In the genomic region with DNA sequence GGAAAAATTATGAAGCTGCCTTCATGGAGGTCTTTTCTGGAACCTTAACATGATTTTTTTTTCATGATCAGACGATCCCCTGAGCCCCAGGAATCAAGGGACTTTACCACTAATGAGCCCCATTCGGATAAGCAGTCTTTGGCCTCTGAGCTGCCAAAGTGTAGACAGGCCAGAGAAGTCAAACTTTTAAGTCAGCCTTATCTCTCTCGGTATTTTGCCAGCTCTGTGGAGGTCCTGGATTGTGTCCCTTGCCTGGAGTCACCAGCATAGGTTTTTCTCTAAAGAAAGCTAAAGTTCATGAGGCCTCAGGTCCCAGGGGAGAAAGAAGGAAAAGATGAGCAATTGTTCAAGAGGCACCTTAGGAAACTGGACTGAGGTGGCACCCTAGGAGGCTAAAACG, we compare ENCODE assay signal across 20 mouse cellular contexts.
A peak's percentile ranks its signal among the peaks of the same experiment; 100 is the strongest.
DNase-seq lines count a peak whose midpoint lies in the region; ATAC-seq lines count a peak whose summit lies in the region.
"Had no signal": no experiment of that assay in that cellular context is flagged by ENCODE, and none has a peak within 500 bp of the region (broad histone marks: within the 10 kb centered on the region; RNA-seq: fewer than 3 reads in every experiment).

No protein-coding gene starts in this region.

- peak overlapping the region; percentile 42; the same call in 1 of the 2 replicates for H3K27ac ChIP-seq in heart, embryonic 12.5 days (ENCODE audit: poor library complexity, severe bottlenecking)
- H3K27ac ChIP-seq in heart, embryonic 14.5 days (replicated peaks in 1 of 2; ENCODE audit: control insufficient read depth in 1 of 2, insufficient read depth in 1 of 2, low read depth in 2 of 2, low read length in 2 of 2), result peak overlapping the region; percentile 63 to 75
- H3K27ac ChIP-seq: embryonic facial prominence, embryonic 13.5 days; forebrain, embryonic 12.5 days; hindbrain, embryonic 10.5 days; hindbrain, embryonic 15.5 days had no signal

- intact Hi-C loops in heart, postnatal 10 days (cut with DNase I), result no loop called here

- DNase-seq in heart, adult 18-20 months, result peak; percentile 27 to 37
- DNase-seq in heart, adult 8-10 months (ENCODE audit: low spot score), result no peak
- no peak for DNase-seq in heart, adult 11 months
- DNase-seq in heart, postnatal 10 days, result peak; percentile 31 to 50
- DNase-seq in embryo, embryonic 10.5 days (ENCODE audit: low spot score), result no peak
- no peak for DNase-seq in thymus, postnatal 4 days
- DNase-seq: adrenal gland, postnatal 10 days; cerebellum, adult 11-12 months; cerebellum, adult 9-10 months; cerebellum, postnatal 25 days; gastrocnemius, postnatal 10 days; kidney, adult 2 months had no signal

- H3K9ac ChIP-seq in heart, embryonic 12.5 days, result no peak overlapping the region
- no peak overlapping the region for H3K9ac ChIP-seq in heart, embryonic 14.5 days (ENCODE audit: low read length)
- H3K9ac ChIP-seq: embryonic facial prominence, embryonic 13.5 days; forebrain, embryonic 12.5 days; hindbrain, embryonic 15.5 days had no signal

- no peaks in the 10 kb centered on the region for H3K9me3 ChIP-seq in heart, embryonic 12.5 days (replicated peaks)
- H3K9me3 ChIP-seq in heart, embryonic 14.5 days (ENCODE audit: control insufficient read depth, low read length), result no peaks in the 10 kb centered on the region
- H3K9me3 ChIP-seq: embryonic facial prominence, embryonic 13.5 days; forebrain, embryonic 12.5 days; hindbrain, embryonic 10.5 days; hindbrain, embryonic 15.5 days had no signal

- H3K4me3 ChIP-seq in heart, embryonic 12.5 days, result no peak overlapping the region
- no peak overlapping the region for H3K4me3 ChIP-seq in heart, embryonic 14.5 days (ENCODE audit: control insufficient read depth in 1 of 2, insufficient read depth in 1 of 2, low read depth in 1 of 2, low read length in 2 of 2)
- H3K4me3 ChIP-seq: embryonic facial prominence, embryonic 13.5 days; forebrain, embryonic 12.5 days; hindbrain, embryonic 10.5 days; hindbrain, embryonic 15.5 days had no signal

- H3K36me3 ChIP-seq in heart, embryonic 12.5 days, result no peaks in the 10 kb centered on the region
- no peaks in the 10 kb centered on the region for H3K36me3 ChIP-seq in heart, embryonic 14.5 days (ENCODE audit: control insufficient read depth, insufficient read depth, low read length)
- H3K36me3 ChIP-seq: embryonic facial prominence, embryonic 13.5 days; forebrain, embryonic 12.5 days; hindbrain, embryonic 10.5 days; hindbrain, embryonic 15.5 days had no signal

- ATAC-seq in heart, embryonic 12.5 days (ENCODE audit: insufficient number of reproducible peaks, low FRiP score), result no peak
- no peak for ATAC-seq in heart, embryonic 14.5 days (ENCODE audit: insufficient number of reproducible peaks, insufficient read depth, low FRiP score, low read depth)
- ATAC-seq: forebrain, embryonic 16.5 days; intestine, embryonic 16.5 days had no signal

- H3K4me1 ChIP-seq in heart, embryonic 12.5 days (replicated peaks), result peaks cover 17% of the 10 kb centered on the region
- peaks cover 14 to 19% of the 10 kb centered on the region in 2 experiments for H3K4me1 ChIP-seq in heart, embryonic 14.5 days (ENCODE audit: control insufficient read depth in 2 of 2, insufficient read depth in 2 of 2, low read length in 2 of 2)
- H3K4me1 ChIP-seq: hindbrain, embryonic 15.5 days had no signal

- H3K27me3 ChIP-seq in heart, embryonic 12.5 days (replicated peaks), result no peaks in the 10 kb centered on the region
- H3K27me3 ChIP-seq in heart, embryonic 14.5 days (ENCODE audit: control insufficient read depth, insufficient read depth, low read length), result no peaks in the 10 kb centered on the region
- H3K27me3 ChIP-seq: embryonic facial prominence, embryonic 13.5 days; forebrain, embryonic 12.5 days; hindbrain, embryonic 15.5 days had no signal

- WGBS in heart, embryonic 12.5 days, result 13% methylated on average over 4 of the region's 4 CpGs
- WGBS in heart, embryonic 14.5 days, result 5% methylated on average over 4 of the region's 4 CpGs

- peak overlapping the region; percentile 12; the same call in 1 of the 2 replicates for H3K4me2 ChIP-seq in heart, embryonic 12.5 days
- peak overlapping the region; percentile 3; the same call in 1 of the 2 replicates for H3K4me2 ChIP-seq in heart, embryonic 14.5 days (ENCODE audit: low read length)
- H3K4me2 ChIP-seq: embryonic facial prominence, embryonic 13.5 days; forebrain, embryonic 12.5 days; hindbrain, embryonic 15.5 days had no signal

Comparison
In these comparisons a context has a peak if more than half of its experiments do, and no peak if none do; other contexts are left out.
1. DNase-seq: peak in heart, adult 18-20 months (2 of 2) and heart, postnatal 10 days (2 of 2); none in heart, adult 8-10 months (single experiment), heart, adult 11 months (single experiment), embryo, embryonic 10.5 days (single experiment) and thymus, postnatal 4 days (single experiment).